Mouse (Mus musculus): ENCODE results near the gene Bean1. TPM values are rescaled to one million over a fixed set of nuclear protein-coding genes. Genes with fewer than 3 reads are reported as not detected.

The Bean1 gene
- not detected for polyA plus RNA-seq (2017; shearing (Covaris generic))

DNA sequence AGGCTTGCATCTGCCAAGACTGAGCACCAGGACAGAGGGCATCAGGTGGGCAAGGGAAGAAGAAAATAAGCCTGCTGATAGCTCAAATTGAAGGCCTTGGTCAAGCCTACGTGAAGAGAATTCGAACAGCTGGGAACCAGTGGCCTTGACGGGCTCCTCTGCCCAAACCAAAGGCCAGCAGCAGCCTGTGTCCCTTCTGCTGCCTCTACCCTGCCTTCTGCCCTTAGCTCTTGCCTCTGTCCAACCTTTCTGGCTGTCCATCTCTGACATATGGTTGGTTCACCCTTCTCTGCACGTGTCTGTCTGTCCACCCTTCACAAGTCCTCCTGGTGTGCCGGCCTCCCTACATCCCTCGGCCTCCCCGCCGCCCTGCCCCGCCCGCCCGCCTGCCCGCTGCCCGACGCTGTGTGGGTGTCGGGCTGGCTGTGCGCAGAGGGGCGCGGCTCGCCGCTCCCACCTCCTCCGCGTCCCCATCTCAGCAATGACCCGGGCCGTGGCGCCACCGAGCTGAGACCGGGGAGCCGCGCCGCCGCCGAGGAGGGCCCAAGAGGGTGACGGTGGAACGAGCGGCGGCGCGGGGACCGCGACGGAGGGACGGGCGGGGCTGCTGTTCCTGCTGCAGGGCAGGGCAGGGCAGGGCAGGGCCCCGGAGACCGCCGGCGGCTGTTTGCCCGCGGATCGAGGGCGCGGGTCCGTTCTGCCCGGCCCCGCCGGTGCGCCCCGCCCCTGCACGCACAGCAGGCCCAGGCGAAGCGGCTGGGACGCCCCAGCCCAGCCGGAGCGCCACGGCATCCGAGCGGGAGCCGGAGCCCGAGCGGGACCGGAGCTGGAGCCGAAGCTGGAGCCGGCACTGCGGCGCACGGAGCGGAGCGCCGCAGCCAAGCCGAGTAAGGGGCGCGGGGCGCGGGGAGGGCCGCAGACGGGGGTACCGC is at the start of gene Bean1:
Gene Bean1 (plus strand): TSS at position 325 of the 932 bp plus-strand sequence.

DNA sequence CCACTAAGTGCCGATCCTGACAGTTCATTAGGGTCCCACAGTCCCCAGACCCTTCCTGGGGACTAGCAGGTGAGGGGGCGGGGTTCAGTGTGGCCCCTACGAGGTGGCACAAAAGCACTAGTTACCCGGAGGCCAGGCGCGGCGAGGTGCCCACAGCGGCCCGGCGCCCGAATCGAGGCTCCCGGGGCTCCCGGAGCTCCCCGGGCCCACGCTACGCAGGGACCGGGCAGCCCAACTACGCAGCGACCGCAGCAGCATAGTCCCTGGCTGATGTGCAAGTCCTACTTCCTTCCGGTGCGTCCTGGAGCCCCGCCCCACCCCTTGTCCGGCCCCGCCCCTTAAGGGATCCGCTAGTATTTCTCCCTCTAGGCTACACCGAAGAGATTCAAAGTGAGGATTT is 78.0 kb downstream of the Bean1 start, which contains the start of gene Tk2:
Gene Tk2 (minus strand): TSS at position 283 of the 400 bp plus-strand sequence.

DNA sequence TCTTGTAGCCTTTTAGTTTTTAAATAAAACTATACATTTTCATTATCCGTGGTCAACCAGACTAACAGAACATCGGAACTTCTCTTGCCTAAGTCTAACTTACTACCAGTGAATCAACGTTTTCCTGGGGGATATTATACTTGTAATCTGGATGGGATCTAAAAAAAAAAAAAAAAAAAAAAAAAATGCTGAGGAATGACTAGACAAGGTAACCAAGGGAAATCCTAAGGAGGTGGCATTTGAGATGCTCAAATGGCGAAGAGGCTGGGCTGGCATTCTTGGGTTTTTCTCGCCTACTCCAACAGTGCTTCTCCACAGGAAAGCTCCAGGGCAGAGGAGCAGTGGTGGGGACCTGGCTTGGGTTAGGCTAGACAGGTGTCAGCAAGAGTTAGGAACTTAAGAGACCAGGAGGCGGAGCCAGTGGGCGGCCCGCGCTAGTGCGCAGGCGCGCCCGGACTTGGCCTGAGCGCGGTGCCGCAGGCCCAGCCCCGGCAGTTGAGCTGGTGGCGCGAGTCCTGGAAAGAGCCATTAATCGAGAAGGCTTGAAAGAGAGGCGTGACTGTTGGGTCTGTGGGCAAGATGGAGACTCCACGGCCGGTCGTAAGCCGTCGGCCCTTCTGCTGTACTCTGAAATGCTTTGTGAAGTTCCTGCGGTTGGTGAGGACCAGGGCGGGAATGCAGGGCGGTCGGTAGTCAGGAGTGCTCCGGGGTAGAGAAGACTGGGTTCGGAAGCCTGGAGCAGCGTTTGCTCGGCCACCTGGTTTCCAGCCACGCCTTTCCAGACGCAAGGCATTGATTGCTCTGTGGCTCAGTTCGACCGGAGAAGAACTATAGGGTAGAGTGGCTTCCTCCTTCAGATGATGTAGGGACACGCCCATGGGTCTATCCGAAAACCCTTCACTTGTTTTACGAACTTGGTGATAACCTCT is 80.5 kb downstream of the Bean1 start, which contains the start of gene Cklf:
Gene Cklf (plus strand): TSS at position 423 of the 929 bp plus-strand sequence.

Other genes with a start within 250 kb of the Bean1 start
- gene Cdh5, start 68.8 kb upstream of the Bean1 start, polyA plus RNA-seq (2017; shearing (Covaris generic)) = 0.22 TPM
- 97.1 TPM for gene Tk2, start 78.1 kb downstream of the Bean1 start, polyA plus RNA-seq (2017; shearing (Covaris generic))
- gene Cklf, start 80.4 kb downstream of the Bean1 start, polyA plus RNA-seq (2017; shearing (Covaris generic)) = 106 TPM
- gene Cmtm2a, start 122.7 kb downstream of the Bean1 start, polyA plus RNA-seq (2017; shearing (Covaris generic)) = 0.35 TPM
- gene Gm45711, start 139.6 kb downstream of the Bean1 start, polyA plus RNA-seq (2017; shearing (Covaris generic)) = not detected
- 0.11 TPM for gene Cmtm1, start 139.7 kb downstream of the Bean1 start, polyA plus RNA-seq (2017; shearing (Covaris generic))
- not detected for gene Gm11020, start 151.1 kb downstream of the Bean1 start, polyA plus RNA-seq (2017; shearing (Covaris generic))
- not detected for gene Cmtm2b, start 151.8 kb downstream of the Bean1 start, polyA plus RNA-seq (2017; shearing (Covaris generic))
- 25.9 TPM for gene Cmtm3, start 169.0 kb downstream of the Bean1 start, polyA plus RNA-seq (2017; shearing (Covaris generic))
- gene Cmtm4, start 225.4 kb downstream of the Bean1 start, polyA plus RNA-seq (2017; shearing (Covaris generic)) = 0.31 TPM

All from CD4-positive, CD25-positive, alpha-beta regulatory T cell (primary cell).